In the genomic region with DNA sequence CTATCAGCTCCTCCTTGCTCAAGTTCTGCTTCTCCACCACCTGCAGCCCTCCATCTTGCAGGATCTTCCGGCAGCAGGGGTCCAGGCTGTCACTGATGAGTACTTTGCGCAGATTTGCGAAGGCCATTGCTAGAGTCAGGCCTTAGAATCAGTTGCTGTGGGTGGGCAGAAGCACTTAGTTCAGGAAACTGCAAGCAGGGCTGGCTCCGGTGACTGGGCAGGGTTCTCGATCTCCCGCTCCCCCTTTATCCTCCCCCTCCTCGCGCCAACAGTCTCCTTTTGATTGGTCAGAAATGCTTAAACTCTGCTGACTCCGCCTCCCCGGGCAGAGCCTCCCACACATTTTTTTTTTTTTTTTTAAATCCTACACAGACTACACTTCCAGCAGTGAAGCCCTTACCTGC, we compare ENCODE assay signal across 8 mouse cellular contexts. TPM values are rescaled to one million over a fixed set of nuclear protein-coding genes. Genes with fewer than 3 reads are reported as not detected.
A peak's percentile ranks its signal among the peaks of the same experiment; 100 is the strongest.
DNase-seq lines count a peak whose midpoint lies in the region; ATAC-seq and TF ChIP-seq lines count a peak whose summit lies in the region.
"Not testable (repeated sequence)": the region's sequence is repeated elsewhere in the genome, so short reads cannot be mapped to it uniquely, and the experiment has no call there.

A gene (minus strand): TSS at position 285 of the 404 bp plus-strand sequence.

- ATAC-seq in heart, embryonic 11.5 days (replicated peaks; ENCODE audit: insufficient number of reproducible peaks, low FRiP score, low TSS enrichment), result peak; percentile 72
- ATAC-seq in limb, embryonic 14.5 days (ENCODE audit: low FRiP score, low read depth), result peak; percentile 88
- peak; percentile 76 for ATAC-seq in midbrain, embryonic 14.5 days (ENCODE audit: low FRiP score, low TSS enrichment)

- H3K4me1 ChIP-seq in bone marrow macrophage, adult 2 months (ENCODE audit: control insufficient read depth, insufficient read depth, low read length), result peaks cover 38% of the 10 kb centered on the region
- H3K4me1 ChIP-seq in embryonic fibroblast, embryonic 13.5 days (ENCODE audit: control insufficient read depth, insufficient read depth, low read length), result peaks cover 13% of the 10 kb centered on the region; the same call in 1 of the 2 replicates
- not testable (repeated sequence) for H3K4me1 ChIP-seq in heart, embryonic 11.5 days (ENCODE audit: control insufficient read depth, insufficient read depth, low read length)
- peaks cover 31% of the 10 kb centered on the region for H3K4me1 ChIP-seq in limb, embryonic 14.5 days (ENCODE audit: control insufficient read depth, insufficient read depth, low read length)
- H3K4me1 ChIP-seq in midbrain, embryonic 14.5 days (ENCODE audit: control insufficient read depth, insufficient read depth, low read length), result peaks cover 29% of the 10 kb centered on the region

- not testable (repeated sequence) for H3K36me3 ChIP-seq in heart, embryonic 11.5 days (ENCODE audit: control insufficient read depth, insufficient read depth, low read length); limb, embryonic 14.5 days (ENCODE audit: control insufficient read depth, insufficient read depth, low read length); midbrain, embryonic 14.5 days (ENCODE audit: control insufficient read depth, insufficient read depth, low read length)

- not testable (repeated sequence) for TF ChIP-seq CTCF in bone marrow macrophage, adult 2 months (IDR thresholded peaks at IDR 0.05; ENCODE audit: low read depth, low read length); embryonic fibroblast, embryonic 13.5 days (IDR thresholded peaks at IDR 0.05; ENCODE audit: borderline replicate concordance, insufficient read depth, low read length)

- not testable (repeated sequence) for H3K9me3 ChIP-seq in heart, embryonic 11.5 days (replicated peaks; ENCODE audit: control insufficient read depth, low read length); limb, embryonic 14.5 days (ENCODE audit: control insufficient read depth, low read length); midbrain, embryonic 14.5 days (ENCODE audit: control insufficient read depth, low read length)

- H3K4me3 ChIP-seq in bone marrow macrophage, adult 2 months (ENCODE audit: insufficient read depth, low read length), result peak within 1 kb of the TSS; percentile 90
- H3K4me3 ChIP-seq in embryonic fibroblast, embryonic 13.5 days (ENCODE audit: insufficient read depth, low read length), result peak within 1 kb of the TSS; percentile 94
- peak within 1 kb of the TSS; percentile 67 for H3K4me3 ChIP-seq in heart, embryonic 11.5 days (ENCODE audit: low read depth, low read length)
- peak within 1 kb of the TSS; percentile 63 for H3K4me3 ChIP-seq in limb, embryonic 14.5 days (replicated peaks; ENCODE audit: low read length)
- H3K4me3 ChIP-seq in midbrain, embryonic 14.5 days (replicated peaks; ENCODE audit: low read depth, low read length), result peak within 1 kb of the TSS; percentile 56

- H3K4me2 ChIP-seq in heart, embryonic 11.5 days, result peak within 1 kb of the TSS; percentile 99
- peak within 1 kb of the TSS; percentile 85 for H3K4me2 ChIP-seq in limb, embryonic 14.5 days (replicated peaks; ENCODE audit: low read depth, low read length, severe bottlenecking)
- peak within 1 kb of the TSS; percentile 99 for H3K4me2 ChIP-seq in midbrain, embryonic 14.5 days (ENCODE audit: low read length)

- H3K9ac ChIP-seq in heart, embryonic 11.5 days (ENCODE audit: low read depth, low read length), result peak within 1 kb of the TSS; percentile 77
- H3K9ac ChIP-seq in limb, embryonic 14.5 days (ENCODE audit: low read depth, low read length, severe bottlenecking), result peak within 1 kb of the TSS; percentile 67
- peak within 1 kb of the TSS; percentile 58 for H3K9ac ChIP-seq in midbrain, embryonic 14.5 days (replicated peaks; ENCODE audit: low read length)

- TF ChIP-seq POLR2A in bone marrow macrophage, adult 2 months (IDR thresholded peaks at IDR 0.05; ENCODE audit: borderline replicate concordance, low read depth, low read length); limb, embryonic 14.5 days (IDR thresholded peaks at IDR 0.05; ENCODE audit: borderline replicate concordance, extremely low read depth, insufficient read depth, insufficient read length): not testable (repeated sequence)
- TF ChIP-seq POLR2A in embryonic fibroblast, embryonic 13.5 days (IDR thresholded peaks at IDR 0.05; ENCODE audit: low read depth, low read length), result peak; percentile 64; the same call in 1 of the 2 replicates

- 1% methylated on average over 10 of the region's 10 CpGs for WGBS in heart, embryonic 11.5 days (ENCODE audit: insufficient replicate concordance)
- 0% methylated on average over 9 of the region's 10 CpGs for WGBS in limb, embryonic 14.5 days
- WGBS in midbrain, embryonic 14.5 days, result 2% methylated on average over 10 of the region's 10 CpGs

- DNase-seq in B cell, adult 2 months, result peak; percentile 76 to 78
- peak; percentile 61 for DNase-seq in kidney, adult 9 months
- DNase-seq in limb, embryonic 14.5 days (ENCODE audit: low spot score), result peak; percentile 90
- peak; percentile 82 for DNase-seq in midbrain, embryonic 14.5 days
- peak; percentile 84 to 86 for DNase-seq in spleen, postnatal 36 days (ENCODE audit: low spot score in 2 of 2)

- H3K27ac ChIP-seq in bone marrow macrophage, adult 2 months (ENCODE audit: insufficient read depth, low read depth, low read length), result peak within 1 kb of the TSS; percentile 64
- H3K27ac ChIP-seq in embryonic fibroblast, embryonic 13.5 days (ENCODE audit: insufficient read depth, low read length), result peak within 1 kb of the TSS; percentile 85
- 0 out of 2 replicates have a peak within 1 kb of the TSS, but pooled peaks have one; percentile 35 for H3K27ac ChIP-seq in heart, embryonic 11.5 days (ENCODE audit: low read depth, low read length)
- H3K27ac ChIP-seq in limb, embryonic 14.5 days (replicated peaks; ENCODE audit: low read depth, low read length), result peak within 1 kb of the TSS; percentile 86
- H3K27ac ChIP-seq in midbrain, embryonic 14.5 days (replicated peaks; ENCODE audit: low read depth, low read length), result peak within 1 kb of the TSS; percentile 60; the same call in 1 of the 2 replicates

- H3K27me3 ChIP-seq in heart, embryonic 11.5 days (ENCODE audit: control insufficient read depth, insufficient read depth, low read length); limb, embryonic 14.5 days (ENCODE audit: control insufficient read depth, insufficient read depth, low read length); midbrain, embryonic 14.5 days (ENCODE audit: control insufficient read depth, insufficient read depth, low read length): not testable (repeated sequence)

RNA-seq across cellular contexts. Expression of the gene that starts here (rescaled TPM):
- polyA plus RNA-seq in bone marrow macrophage, adult 2 months (2012; ENCODE audit: insufficient read depth, insufficient read length, missing spikeins), result 3.3 and 3.8 TPM in 2 replicates
- 232 and 249 TPM in 2 replicates for polyA plus RNA-seq in embryonic fibroblast, embryonic 13.5 days (2011; ENCODE audit: insufficient read length, low read depth, missing spikeins)
- polyA plus RNA-seq in heart, embryonic 11.5 days (2014; fragmentation: Nextera tagmentation; extraction: Ambion mirVana), result 116 and 119 TPM in 2 replicates
- 135 and 149 TPM in 2 replicates for polyA plus RNA-seq in limb, embryonic 14.5 days (2012; rRNA removed)
- polyA plus RNA-seq in limb, embryonic 14.5 days (2014; fragmentation: Nextera tagmentation; extraction: Ambion mirVana), result 210 and 219 TPM in 2 replicates
- 146 and 151 TPM in 2 replicates for polyA plus RNA-seq in midbrain, embryonic 14.5 days (2014; fragmentation: Nextera tagmentation; extraction: Ambion mirVana)

Comparison
In these comparisons a context has a peak if more than half of its experiments do, and no peak if none do; other contexts are left out.
1. Peak in every context shown above with its lines: DNase-seq, ATAC-seq, H3K4me3 ChIP-seq and H3K27ac ChIP-seq.
2. RNA of the gene that starts here (polyA plus RNA-seq): 232 to 249 TPM in embryonic fibroblast, embryonic 13.5 days, 135 to 219 TPM in limb, embryonic 14.5 days, 146 to 151 TPM in midbrain, embryonic 14.5 days and 116 to 119 TPM in heart, embryonic 11.5 days; 3.3 to 3.8 TPM in bone marrow macrophage, adult 2 months; every median in the first group is over 10 times any median in the second.
3. H3K27ac ChIP-seq: peak in every context shown above with its lines; median percentile 86 in limb, embryonic 14.5 days; 85 in embryonic fibroblast, embryonic 13.5 days; 64 in bone marrow macrophage, adult 2 months; 60 in midbrain, embryonic 14.5 days; 35 in heart, embryonic 11.5 days.